Mouse (Mus musculus): ENCODE data around the gene Gnb1l. TPM values are rescaled to one million over a fixed set of nuclear protein-coding genes. Genes with fewer than 3 reads are reported as not detected.
"Not testable (repeated sequence)": the region's sequence is repeated elsewhere in the genome, so short reads cannot be mapped to it uniquely, and the experiment has no call there.

Gene Gnb1l
- polyA plus RNA-seq, 1 experiment from 2014 or later = 15.7 TPM

DNA sequence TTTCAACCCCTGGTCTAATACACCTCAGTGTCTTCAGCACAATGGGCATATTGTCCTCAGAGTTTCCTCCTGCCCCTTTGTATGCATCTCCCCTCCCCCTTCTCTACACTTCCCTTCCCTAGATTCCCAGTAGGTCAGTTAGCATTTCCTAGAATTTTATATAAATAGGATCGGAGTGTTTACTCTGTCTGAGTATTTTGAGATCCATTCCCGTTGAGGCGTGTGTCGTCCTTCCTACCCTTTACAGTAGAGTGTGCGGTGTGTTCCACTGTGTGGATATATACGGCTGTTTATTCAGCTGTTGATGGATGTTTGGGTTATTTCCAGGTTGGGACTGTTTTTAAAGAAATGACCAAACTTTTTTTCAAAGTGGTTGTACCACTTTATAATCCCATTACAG is 15.0 kb downstream of the Gnb1l start:
- Histone ChIP-seq H3K36me3 (ENCODE audit: control insufficient read depth, insufficient read depth, low read length) (no peaks in the 10 kb centered on the region), H3K9me3 (ENCODE audit: control insufficient read depth, low read length) (no peaks in the 10 kb centered on the region), H3K9ac (replicated peaks; ENCODE audit: low read depth, low read length) (no peak overlapping the region), H3K27me3 (ENCODE audit: control insufficient read depth, insufficient read depth, low read length) (no peaks in the 10 kb centered on the region), H3K4me2 (ENCODE audit: low read depth, low read length) (no peak overlapping the region), H3K4me3 (ENCODE audit: low read depth, low read length) (no peak overlapping the region), H3K4me1 (ENCODE audit: control insufficient read depth, insufficient read depth, low read length) (no peaks in the 10 kb centered on the region), H3K27ac (ENCODE audit: low read depth, low read length) (no peak overlapping the region)
- no peak for ATAC-seq (ENCODE audit: low read depth)
- 82% methylated on average over 6 of the region's 6 CpGs for WGBS

DNA sequence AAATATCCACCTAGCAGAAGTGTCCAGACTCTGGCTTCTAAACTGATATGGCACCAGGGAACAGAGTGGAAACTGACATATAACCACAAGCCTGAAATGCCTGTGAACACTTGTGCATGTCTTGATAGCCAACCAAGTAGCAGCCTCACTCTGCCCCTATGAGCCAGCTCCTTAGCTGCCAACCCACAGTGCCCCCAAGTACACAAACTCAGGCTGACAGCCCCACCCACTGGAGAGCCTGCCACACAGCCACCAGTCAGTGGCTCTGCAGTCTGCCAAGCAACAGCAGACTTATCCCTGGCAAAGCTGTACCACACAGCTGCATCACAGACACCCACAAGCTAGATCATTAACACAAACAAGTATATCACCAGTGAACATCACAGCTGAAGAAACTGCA is 19.6 kb downstream of the Gnb1l start:
- H3K36me3 ChIP-seq (ENCODE audit: control insufficient read depth, insufficient read depth, low read length) = no peaks in the 10 kb centered on the region
- no peak overlapping the region for H3K27ac ChIP-seq (ENCODE audit: low read depth, low read length)
- H3K4me3 ChIP-seq (ENCODE audit: low read depth, low read length) = no peak overlapping the region
- no peak for ATAC-seq (ENCODE audit: low read depth)
- no peak overlapping the region for H3K9ac ChIP-seq (replicated peaks; ENCODE audit: low read depth, low read length)
- no peaks in the 10 kb centered on the region for H3K9me3 ChIP-seq (ENCODE audit: control insufficient read depth, low read length)
- H3K27me3 ChIP-seq (ENCODE audit: control insufficient read depth, insufficient read depth, low read length) = no peaks in the 10 kb centered on the region
- H3K4me2 ChIP-seq (ENCODE audit: low read depth, low read length) = no peak overlapping the region
- no peaks in the 10 kb centered on the region for H3K4me1 ChIP-seq (ENCODE audit: control insufficient read depth, insufficient read depth, low read length)

DNA sequence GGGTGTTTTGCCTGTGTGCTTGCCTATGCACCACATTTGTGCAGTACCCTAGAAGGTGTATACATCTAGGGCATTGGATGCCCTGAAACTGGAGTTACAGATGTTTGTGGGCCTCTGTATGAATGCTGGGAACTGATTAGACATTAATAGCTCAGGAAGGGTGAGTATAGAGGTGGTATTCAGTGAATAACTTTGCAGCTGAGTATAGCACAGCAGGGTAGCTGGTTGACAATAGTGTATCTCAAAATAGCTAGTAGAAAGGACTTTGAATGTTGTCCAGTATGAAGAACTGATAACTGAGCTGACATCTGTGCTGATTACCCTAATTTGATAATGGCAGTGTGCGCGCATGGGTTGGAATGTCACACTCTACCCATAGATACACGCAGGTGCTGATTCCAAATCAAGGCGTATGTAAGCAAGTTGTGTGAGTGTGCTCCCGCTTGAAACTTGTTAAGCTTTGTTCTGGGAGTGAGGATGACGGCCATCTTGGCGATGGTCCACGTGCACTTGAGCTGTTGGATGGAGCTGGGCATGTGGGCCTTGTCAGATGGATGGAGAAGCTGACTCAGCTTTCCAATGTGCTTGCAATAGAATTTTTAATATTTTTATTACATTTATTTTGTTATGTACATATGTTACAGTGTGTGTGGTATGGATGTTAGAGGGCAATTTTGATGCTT is 25.2 kb downstream of the Gnb1l start:
- H3K4me2 ChIP-seq (ENCODE audit: low read depth, low read length) = no peak overlapping the region
- H3K27ac ChIP-seq (ENCODE audit: low read depth, low read length) = no peak overlapping the region
- ATAC-seq (ENCODE audit: low read depth) = no peak
- no peaks in the 10 kb centered on the region for H3K9me3 ChIP-seq (ENCODE audit: control insufficient read depth, low read length)
- no peaks in the 10 kb centered on the region for H3K36me3 ChIP-seq (ENCODE audit: control insufficient read depth, insufficient read depth, low read length)
- H3K9ac ChIP-seq (replicated peaks; ENCODE audit: low read depth, low read length) = no peak overlapping the region
- no peaks in the 10 kb centered on the region for H3K4me1 ChIP-seq (ENCODE audit: control insufficient read depth, insufficient read depth, low read length)
- no peaks in the 10 kb centered on the region for H3K27me3 ChIP-seq (ENCODE audit: control insufficient read depth, insufficient read depth, low read length)
- no peak overlapping the region for H3K4me3 ChIP-seq (ENCODE audit: low read depth, low read length)
- 93% methylated on average over 8 of the region's 8 CpGs for WGBS

DNA sequence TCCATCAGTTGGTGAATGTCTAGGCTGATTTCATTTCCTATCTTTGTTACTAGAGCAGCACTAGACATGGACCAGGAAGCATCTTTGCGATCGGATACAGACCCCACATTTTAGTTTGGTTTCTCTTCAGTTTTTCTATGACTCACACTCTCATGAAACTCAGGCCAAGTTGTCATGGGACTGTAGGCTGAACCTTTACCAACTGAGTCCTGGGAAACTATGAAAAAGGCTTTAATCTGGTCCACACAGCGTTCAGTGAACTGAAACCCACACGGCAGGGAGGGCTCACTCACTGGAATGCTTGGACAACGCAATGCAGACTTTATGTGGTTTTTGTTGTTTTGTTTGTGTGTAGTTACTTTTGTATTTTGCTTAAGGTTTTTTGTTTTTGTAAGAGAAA is 30.1 kb downstream of the Gnb1l start:
- H3K4me3 ChIP-seq (ENCODE audit: low read depth, low read length) = no peak overlapping the region
- H3K27me3 ChIP-seq (ENCODE audit: control insufficient read depth, insufficient read depth, low read length) = no peaks in the 10 kb centered on the region
- 90% methylated on average over 5 of the region's 5 CpGs for WGBS
- H3K9ac ChIP-seq (replicated peaks; ENCODE audit: low read depth, low read length) = no peak overlapping the region
- H3K4me2 ChIP-seq (ENCODE audit: low read depth, low read length) = no peak overlapping the region
- H3K27ac ChIP-seq (ENCODE audit: low read depth, low read length) = no peak overlapping the region
- no peak for ATAC-seq (ENCODE audit: low read depth)
- no peaks in the 10 kb centered on the region for H3K4me1 ChIP-seq (ENCODE audit: control insufficient read depth, insufficient read depth, low read length)
- peaks cover 3% of the 10 kb centered on the region; the same call in 1 of the 2 replicates for H3K9me3 ChIP-seq (ENCODE audit: control insufficient read depth, low read length)
- H3K36me3 ChIP-seq (ENCODE audit: control insufficient read depth, insufficient read depth, low read length) = no peaks in the 10 kb centered on the region

DNA sequence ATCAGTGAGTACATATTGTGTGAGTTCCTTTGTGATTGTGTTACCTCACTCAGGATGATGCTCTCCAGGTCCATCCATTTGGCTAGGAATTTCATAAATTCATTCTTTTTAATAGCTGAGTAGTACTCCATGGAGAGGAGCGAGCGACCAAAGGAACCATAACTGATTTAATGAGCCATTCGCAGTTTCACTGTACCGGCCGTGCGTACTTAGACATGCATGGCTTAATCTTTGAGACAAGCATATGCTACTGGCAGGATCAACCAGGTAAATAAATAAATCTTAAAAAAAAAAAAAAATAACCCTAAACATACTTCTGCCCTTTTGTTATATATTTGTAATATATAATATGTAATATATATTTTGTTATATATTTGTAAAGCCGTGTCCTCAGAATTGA is 34.5 kb downstream of the Gnb1l start:
- not testable (repeated sequence) for H3K9ac ChIP-seq (replicated peaks; ENCODE audit: low read depth, low read length); H3K9me3 ChIP-seq (ENCODE audit: control insufficient read depth, low read length); H3K27ac ChIP-seq (ENCODE audit: low read depth, low read length); H3K4me3 ChIP-seq (ENCODE audit: low read depth, low read length); H3K36me3 ChIP-seq (ENCODE audit: control insufficient read depth, insufficient read depth, low read length); H3K4me2 ChIP-seq (ENCODE audit: low read depth, low read length); H3K27me3 ChIP-seq (ENCODE audit: control insufficient read depth, insufficient read depth, low read length); H3K4me1 ChIP-seq (ENCODE audit: control insufficient read depth, insufficient read depth, low read length)
- ATAC-seq (ENCODE audit: low read depth) = peak; percentile 99
- WGBS = 93% methylated on average over 7 of the region's 7 CpGs

DNA sequence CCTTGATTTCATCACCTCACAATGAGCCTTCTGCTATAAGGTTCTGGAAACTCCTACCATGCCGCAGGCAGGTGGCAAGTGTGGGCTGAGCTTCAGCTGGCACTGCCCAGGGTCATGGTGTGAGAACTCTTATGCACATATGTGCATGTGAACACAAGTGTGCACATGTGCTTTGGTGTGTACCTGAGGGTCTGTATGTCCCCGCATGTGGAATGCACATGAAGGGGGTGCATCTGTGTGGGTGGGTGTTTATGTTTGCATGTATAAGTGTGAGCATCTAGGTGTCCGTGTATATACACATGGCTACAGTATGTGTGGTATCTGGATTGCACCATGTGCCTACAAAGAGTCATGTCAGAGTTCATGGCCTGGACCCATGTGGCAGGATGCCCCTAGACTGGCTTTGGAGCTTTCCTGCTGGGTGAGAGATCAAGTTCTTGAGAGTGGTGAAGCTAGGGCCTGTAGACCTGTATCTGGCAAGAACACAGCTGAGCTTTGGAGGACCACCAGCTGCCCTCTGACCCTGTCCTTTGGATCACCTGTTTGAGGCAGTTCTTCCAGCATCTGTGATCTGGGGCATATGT is 39.0 kb downstream of the Gnb1l start:
- no peak overlapping the region for H3K4me2 ChIP-seq (ENCODE audit: low read depth, low read length)
- WGBS = 84% methylated on average over 3 of the region's 3 CpGs
- no peaks in the 10 kb centered on the region for H3K9me3 ChIP-seq (ENCODE audit: control insufficient read depth, low read length)
- no peak overlapping the region for H3K4me3 ChIP-seq (ENCODE audit: low read depth, low read length)
- H3K27me3 ChIP-seq (ENCODE audit: control insufficient read depth, insufficient read depth, low read length) = no peaks in the 10 kb centered on the region
- no peaks in the 10 kb centered on the region for H3K4me1 ChIP-seq (ENCODE audit: control insufficient read depth, insufficient read depth, low read length)
- no peak overlapping the region for H3K9ac ChIP-seq (replicated peaks; ENCODE audit: low read depth, low read length)
- H3K27ac ChIP-seq (ENCODE audit: low read depth, low read length) = no peak overlapping the region
- H3K36me3 ChIP-seq (ENCODE audit: control insufficient read depth, insufficient read depth, low read length) = no peaks in the 10 kb centered on the region
- ATAC-seq (ENCODE audit: low read depth) = no peak; the same call in 1 of the 2 replicates

DNA sequence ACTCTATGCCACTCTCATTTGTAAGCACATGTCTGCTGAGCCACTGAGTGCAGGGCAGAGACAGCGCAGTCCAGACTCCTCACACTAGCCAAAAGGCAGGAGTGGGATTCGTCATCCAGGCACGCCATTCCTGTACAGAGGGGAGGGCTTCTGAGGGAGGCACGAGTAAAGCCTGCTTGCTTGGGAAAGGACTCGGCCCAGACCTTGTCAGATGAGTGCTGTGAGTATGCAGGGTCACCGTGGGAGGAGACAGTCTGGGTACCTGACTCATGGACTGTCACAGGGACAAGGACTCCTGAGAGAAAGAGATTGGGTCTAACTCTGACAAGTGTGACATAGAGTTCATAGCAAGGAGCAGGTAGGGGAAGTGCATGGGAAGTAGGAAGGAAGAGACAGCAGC is 40.8 kb downstream of the Gnb1l start:
- 82% methylated on average over 6 of the region's 6 CpGs for WGBS
- no peak overlapping the region for H3K4me2 ChIP-seq (ENCODE audit: low read depth, low read length)
- no peaks in the 10 kb centered on the region for H3K36me3 ChIP-seq (ENCODE audit: control insufficient read depth, insufficient read depth, low read length)
- H3K27me3 ChIP-seq (ENCODE audit: control insufficient read depth, insufficient read depth, low read length) = no peaks in the 10 kb centered on the region
- H3K4me3 ChIP-seq (ENCODE audit: low read depth, low read length) = no peak overlapping the region
- H3K4me1 ChIP-seq (ENCODE audit: control insufficient read depth, insufficient read depth, low read length) = no peaks in the 10 kb centered on the region
- no peaks in the 10 kb centered on the region for H3K9me3 ChIP-seq (ENCODE audit: control insufficient read depth, low read length)
- no peak for ATAC-seq (ENCODE audit: low read depth)
- H3K9ac ChIP-seq (replicated peaks; ENCODE audit: low read depth, low read length) = no peak overlapping the region
- H3K27ac ChIP-seq (ENCODE audit: low read depth, low read length) = no peak overlapping the region

DNA sequence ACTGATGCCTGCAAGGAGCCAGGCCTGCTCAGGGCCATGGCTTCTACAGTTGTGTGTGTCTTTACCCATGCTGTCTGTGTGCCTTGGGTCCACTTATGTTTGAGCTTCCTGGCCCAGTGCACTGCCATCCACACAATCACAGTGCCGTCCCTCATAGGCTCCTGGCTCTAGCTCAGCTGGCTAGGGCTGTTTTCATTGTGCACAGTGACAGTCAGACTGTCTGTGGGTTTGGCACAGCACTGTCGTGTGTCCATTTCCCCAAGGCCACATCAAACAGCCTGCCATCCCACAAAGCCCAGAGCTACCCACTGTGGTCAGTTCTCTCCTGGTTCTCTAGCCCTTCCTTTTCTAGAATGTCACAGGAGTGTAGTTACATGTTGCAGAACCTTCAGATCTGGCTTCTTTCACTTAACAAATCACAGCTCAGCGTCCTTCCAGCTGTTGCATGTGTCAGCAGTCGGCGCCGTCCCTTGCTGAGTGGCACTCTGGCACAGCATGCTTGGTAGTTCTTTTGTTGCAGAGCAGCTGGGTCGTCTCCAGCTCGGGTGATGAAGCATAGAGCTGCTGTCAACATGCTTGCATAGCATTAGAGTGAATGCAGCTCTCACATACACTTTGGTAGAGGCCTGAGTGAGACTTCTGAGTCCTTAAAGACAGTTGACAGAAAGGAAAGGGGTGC is 44.8 kb downstream of the Gnb1l start:
- ATAC-seq (ENCODE audit: low read depth) = no peak
- Histone ChIP-seq H3K4me3 (ENCODE audit: low read depth, low read length) (no peak overlapping the region), H3K27ac (ENCODE audit: low read depth, low read length) (no peak overlapping the region), H3K9ac (replicated peaks; ENCODE audit: low read depth, low read length) (no peak overlapping the region), H3K27me3 (ENCODE audit: control insufficient read depth, insufficient read depth, low read length) (no peaks in the 10 kb centered on the region), H3K4me2 (ENCODE audit: low read depth, low read length) (no peak overlapping the region), H3K9me3 (ENCODE audit: control insufficient read depth, low read length) (no peaks in the 10 kb centered on the region), H3K36me3 (ENCODE audit: control insufficient read depth, insufficient read depth, low read length) (no peaks in the 10 kb centered on the region), H3K4me1 (ENCODE audit: control insufficient read depth, insufficient read depth, low read length) (no peaks in the 10 kb centered on the region)
- 53% methylated on average over 8 of the region's 8 CpGs for WGBS

DNA sequence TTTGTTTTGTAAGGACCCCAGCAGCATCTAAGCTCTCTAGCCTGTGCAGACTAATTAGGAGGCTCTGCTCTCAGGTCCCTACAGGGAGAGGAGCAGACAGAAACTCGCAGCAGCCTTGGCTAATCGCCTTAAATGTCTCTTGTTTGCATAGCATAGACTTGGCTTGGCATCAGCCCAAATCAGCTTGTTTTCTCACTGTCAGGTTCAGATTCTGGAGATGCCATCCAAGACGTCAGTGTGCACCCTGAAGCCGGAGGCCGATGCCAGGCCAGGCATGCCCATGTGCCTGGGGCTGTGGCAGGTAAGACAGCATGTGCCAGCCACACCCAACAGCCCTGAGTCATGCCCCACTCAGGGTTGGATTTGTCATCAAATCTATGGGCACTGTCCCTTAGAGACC is 49.4 kb downstream of the Gnb1l start:
- no peak overlapping the region for H3K4me2 ChIP-seq (ENCODE audit: low read depth, low read length)
- WGBS = 72% methylated on average over 5 of the region's 5 CpGs
- H3K36me3 ChIP-seq (ENCODE audit: control insufficient read depth, insufficient read depth, low read length) = no peaks in the 10 kb centered on the region
- H3K9ac ChIP-seq (replicated peaks; ENCODE audit: low read depth, low read length) = no peak overlapping the region
- H3K27ac ChIP-seq (ENCODE audit: low read depth, low read length) = no peak overlapping the region
- no peaks in the 10 kb centered on the region for H3K4me1 ChIP-seq (ENCODE audit: control insufficient read depth, insufficient read depth, low read length)
- H3K9me3 ChIP-seq (ENCODE audit: control insufficient read depth, low read length) = no peaks in the 10 kb centered on the region
- ATAC-seq (ENCODE audit: low read depth) = no peak
- no peaks in the 10 kb centered on the region for H3K27me3 ChIP-seq (ENCODE audit: control insufficient read depth, insufficient read depth, low read length)
- no peak overlapping the region for H3K4me3 ChIP-seq (ENCODE audit: low read depth, low read length)

Data from neural tube, embryonic 14.5 days (tissue).